In the genomic region with DNA sequence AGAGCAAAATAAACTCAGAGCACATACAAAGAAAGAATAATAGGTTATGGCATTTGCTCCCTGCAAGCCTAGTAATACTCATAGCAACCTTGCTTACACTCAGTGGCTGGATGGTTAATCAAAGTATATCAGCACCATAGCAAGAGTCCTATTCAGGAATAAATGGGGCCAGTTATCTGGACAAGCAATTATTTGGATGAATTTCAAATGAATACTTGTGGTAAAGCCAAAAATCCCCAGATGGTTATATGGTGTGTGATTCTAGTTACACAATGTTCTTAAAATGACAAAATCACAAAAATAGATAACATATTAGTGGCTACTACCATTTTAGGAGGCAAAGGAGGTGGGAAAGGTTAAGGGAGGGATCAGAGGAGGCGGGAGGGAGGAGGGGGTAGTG, we compare ENCODE assay signal across 26 mouse cellular contexts. TPM values are rescaled to one million over a fixed set of nuclear protein-coding genes. Genes with fewer than 3 reads are reported as not detected.
DNase-seq lines count a peak whose midpoint lies in the region; ATAC-seq and TF ChIP-seq lines count a peak whose summit lies in the region.
"Had no signal": no experiment of that assay in that cellular context is flagged by ENCODE, and none has a peak within 500 bp of the region (broad histone marks: within the 10 kb centered on the region; RNA-seq: fewer than 3 reads in every experiment).

No protein-coding gene starts in this region.

- WGBS in kidney, embryonic 15.5 days, result 54% methylated on average over 1 of the region's 1 CpGs

- no peaks in the 10 kb centered on the region for H3K27me3 ChIP-seq in Patski
- H3K27me3 ChIP-seq in kidney, embryonic 15.5 days, result no peaks in the 10 kb centered on the region
- H3K27me3 ChIP-seq: CH12.LX; embryonic facial prominence, embryonic 13.5 days; embryonic facial prominence, embryonic 15.5 days; forebrain, embryonic 13.5 days; forebrain, embryonic 15.5 days had no signal

- CTCF ChIA-PET in Patski (lab: Charles Lee), result interaction anchor here (0.7 kb wide), 1 partner anchor 11 kb away, joined by 3 read pairs; no protein-coding TSS in a partner anchor

- no peaks in the 10 kb centered on the region for H3K4me1 ChIP-seq in kidney, embryonic 15.5 days
- H3K4me1 ChIP-seq: embryonic facial prominence, embryonic 13.5 days; embryonic facial prominence, embryonic 15.5 days; forebrain, embryonic 13.5 days; forebrain, embryonic 15.5 days had no signal

- DNase-seq in 3T3-L1 (ENCODE audit: low read depth, low spot score) (peak; percentile 41), Patski (ENCODE audit: low read depth, low spot score) (peak; percentile 59)
- peak; percentile 69 for DNase-seq in Muller cell, postnatal 12 days (ENCODE audit: inconsistent ontology term)
- DNase-seq in left cerebral cortex, postnatal 36 days (ENCODE audit: low spot score in 2 of 2), result no peak
- DNase-seq in urinary bladder, adult 18-20 months (ENCODE audit: low spot score in 2 of 2), result no peak
- DNase-seq: adrenal gland, adult 2 months; adrenal gland, postnatal 10 days; adrenal gland, postnatal 25 days; B cell, adult 2 months; cerebellum, adult 11 months; cerebellum, adult 18-20 months; cerebellum, adult 8-10 months; cerebellum, adult 9-11 months; cerebellum, postnatal 14 days; cerebellum, postnatal 36 days; embryo, embryonic 11 days; forebrain, postnatal 0 days had no signal

- ATAC-seq in Patski, result peak; percentile 45
- no peak for ATAC-seq in kidney, embryonic 15.5 days (replicated peaks; ENCODE audit: low FRiP score)
- ATAC-seq: CD4-positive, CD25-positive, alpha-beta regulatory T cell, adult 4 months; forebrain, embryonic 13.5 days; forebrain, embryonic 15.5 days; forebrain, postnatal 0 days had no signal

- intact Hi-C loops in left cerebral cortex, postnatal 36 days (cut with DNase I), result no loop called here

- no peak overlapping the region for H3K4me3 ChIP-seq in kidney, embryonic 15.5 days (replicated peaks)
- H3K4me3 ChIP-seq: embryonic facial prominence, embryonic 13.5 days; embryonic facial prominence, embryonic 15.5 days; erythroblast, embryonic 14.5 days; forebrain, embryonic 13.5 days; forebrain, embryonic 15.5 days had no signal

- H3K27ac ChIP-seq in kidney, embryonic 15.5 days, result no peak overlapping the region
- H3K27ac ChIP-seq: embryonic facial prominence, embryonic 13.5 days; embryonic facial prominence, embryonic 15.5 days; forebrain, embryonic 13.5 days; forebrain, embryonic 15.5 days had no signal

- no peaks in the 10 kb centered on the region for H3K9me3 ChIP-seq in kidney, embryonic 15.5 days (replicated peaks)
- H3K9me3 ChIP-seq: embryonic facial prominence, embryonic 13.5 days; embryonic facial prominence, embryonic 15.5 days; forebrain, embryonic 15.5 days; G1E had no signal

- no peaks in the 10 kb centered on the region for H3K36me3 ChIP-seq in kidney, embryonic 15.5 days
- H3K36me3 ChIP-seq: embryonic facial prominence, embryonic 13.5 days; embryonic facial prominence, embryonic 15.5 days; forebrain, embryonic 15.5 days; G1E had no signal

- H3K4me2 ChIP-seq in kidney, embryonic 15.5 days, result no peak overlapping the region
- H3K4me2 ChIP-seq: embryonic facial prominence, embryonic 13.5 days; embryonic facial prominence, embryonic 15.5 days; forebrain, embryonic 13.5 days; forebrain, embryonic 15.5 days had no signal

- POLR2A ChIA-PET in Patski (lab: Charles Lee), result interaction anchor here (0.7 kb wide), 1 partner anchor 9 kb away, joined by 3 read pairs; no protein-coding TSS in a partner anchor

- no peak for TF ChIP-seq CTCF in Patski (IDR thresholded peaks at IDR 0.05)

- in situ Hi-C loops in Patski (cut with MboI; ENCODE audit: low pct_unique_long_range_greater_than_20kb), result no loop called here

- no peak overlapping the region for H3K9ac ChIP-seq in kidney, embryonic 15.5 days
- H3K9ac ChIP-seq: embryonic facial prominence, embryonic 13.5 days; embryonic facial prominence, embryonic 15.5 days; forebrain, embryonic 13.5 days; forebrain, embryonic 15.5 days; forebrain, postnatal 0 days had no signal

RNA-seq across cellular contexts. Expression of a gene that starts 22.7 kb away (rescaled TPM):
- 0.28 TPM for polyA plus RNA-seq in Patski (2021)
- 1 to 10 TPM in 1 of 2 experiments, under 1 TPM in 1; 0.72 to 1.2 TPM for total RNA-seq in left cerebral cortex, postnatal 36 days (2021)
- polyA plus RNA-seq in kidney, embryonic 15.5 days (2015; fragmentation: Nextera tagmentation; extraction: Ambion mirVana), result 1.1 and 1.2 TPM in 2 replicates
- polyA plus RNA-seq: G1E had no signal

Comparison
In these comparisons a context has a peak if more than half of its experiments do, and no peak if none do; other contexts are left out.
1. DNase-seq: peak in 3T3-L1 (single experiment), Muller cell, postnatal 12 days (single experiment) and Patski (single experiment); none in left cerebral cortex, postnatal 36 days (0 of 2) and urinary bladder, adult 18-20 months (0 of 2).